Mouse (Mus musculus): ENCODE data around the gene Ice1. TPM values are rescaled to one million over a fixed set of nuclear protein-coding genes. Genes with fewer than 3 reads are reported as not detected.

Ice1 gene
- total RNA-seq, 1 experiment, result 56.4 TPM

GRCm38 (mm10) chr13:70605366-70605765 is 32.1 kb downstream of the Ice1 start:
- TF ChIP-seq ZNF384 (IDR thresholded peaks at IDR 0.05; ENCODE audit: low read depth, low read length), result no peak
- TF ChIP-seq CHD2 (IDR thresholded peaks at IDR 0.05; ENCODE audit: low read depth, low read length), result no peak
- TF ChIP-seq MAFK (IDR thresholded peaks at IDR 0.05; ENCODE audit: insufficient read depth, low read depth, low read length), result no peak
- no peak for TF ChIP-seq HCFC1 (IDR thresholded peaks at IDR 0.05; ENCODE audit: borderline replicate concordance, insufficient read depth, low read length)
- no peak for TF ChIP-seq ZC3H11A (IDR thresholded peaks at IDR 0.05; ENCODE audit: borderline replicate concordance, low read depth, low read length)
- H3K9me3 ChIP-seq (ENCODE audit: control insufficient read depth, insufficient read depth, low read depth, low read length), result no peaks in the 10 kb centered on the region
- in situ Hi-C loops (cut with MboI; ENCODE audit: low sequenced_read_pairs in 2 of 2, unreplicated experiment in 2 of 2), result no loop called here

DNA sequence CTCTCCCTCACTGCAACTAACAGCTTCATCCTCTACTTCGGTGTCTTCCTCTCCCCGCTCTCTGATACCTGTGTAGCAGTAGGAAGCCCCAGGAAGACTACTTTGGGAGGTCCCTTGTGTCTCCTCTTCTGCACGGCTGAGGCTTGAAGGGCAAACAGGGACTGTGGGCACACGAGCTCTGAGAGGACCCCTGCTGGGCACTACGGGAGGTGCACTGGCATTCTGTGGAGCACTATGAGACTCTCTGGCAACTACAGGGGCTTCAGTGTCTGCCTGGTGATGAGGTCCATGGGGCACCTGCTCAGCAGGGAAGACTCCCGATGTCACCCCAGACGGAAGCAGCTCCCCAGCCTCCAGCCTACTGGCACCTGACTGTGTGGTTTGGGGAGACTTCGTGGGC is 32.7 kb downstream of the Ice1 start:
- in situ Hi-C loops (cut with MboI; ENCODE audit: low sequenced_read_pairs in 2 of 2, unreplicated experiment in 2 of 2), result no loop called here
- no peaks in the 10 kb centered on the region for H3K9me3 ChIP-seq (ENCODE audit: control insufficient read depth, insufficient read depth, low read depth, low read length)
- H3K9ac ChIP-seq (ENCODE audit: insufficient read depth, low read depth, low read length, poor library complexity, severe bottlenecking), result no peak overlapping the region
- H3K36me3 ChIP-seq (ENCODE audit: control insufficient read depth, insufficient read depth, low read length, poor library complexity, severe bottlenecking), result peaks cover 59% of the 10 kb centered on the region
- H3K27ac ChIP-seq (ENCODE audit: insufficient read depth, low read depth, low read length, poor library complexity, severe bottlenecking), result no peak overlapping the region
- no peak overlapping the region for H3K4me3 ChIP-seq (ENCODE audit: insufficient read depth in 1 of 2, low read depth in 1 of 2, low read length in 2 of 2, poor library complexity in 1 of 2, severe bottlenecking in 1 of 2)
- DNase-seq (ENCODE audit: low read depth, low spot score), result no peak
- no peaks in the 10 kb centered on the region for H3K4me1 ChIP-seq (ENCODE audit: control insufficient read depth in 2 of 2, insufficient read depth in 2 of 2, low read length in 2 of 2, poor library complexity in 1 of 2)
- TF ChIP-seq MAFK (IDR thresholded peaks at IDR 0.05; ENCODE audit: insufficient read depth, low read depth, low read length), result no peak
- TF ChIP-seq CHD2 (IDR thresholded peaks at IDR 0.05; ENCODE audit: low read depth, low read length), result no peak
- TF ChIP-seq ZNF384 (IDR thresholded peaks at IDR 0.05; ENCODE audit: low read depth, low read length), result no peak
- no peak for TF ChIP-seq HCFC1 (IDR thresholded peaks at IDR 0.05; ENCODE audit: borderline replicate concordance, insufficient read depth, low read length)
- TF ChIP-seq ZC3H11A (IDR thresholded peaks at IDR 0.05; ENCODE audit: borderline replicate concordance, low read depth, low read length), result no peak

More at GRCm38 (mm10) chr13:70605366-70605765, 32.1 kb downstream of the Ice1 start:
- peaks cover 58% of the 10 kb centered on the region for H3K36me3 ChIP-seq (ENCODE audit: control insufficient read depth, insufficient read depth, low read length, poor library complexity, severe bottlenecking)
- no peak overlapping the region for H3K4me3 ChIP-seq (ENCODE audit: insufficient read depth in 1 of 2, low read depth in 1 of 2, low read length in 2 of 2, poor library complexity in 1 of 2, severe bottlenecking in 1 of 2)
- H3K4me1 ChIP-seq (ENCODE audit: control insufficient read depth in 2 of 2, insufficient read depth in 2 of 2, low read length in 2 of 2, poor library complexity in 1 of 2), result no peaks in the 10 kb centered on the region
- no peak overlapping the region for H3K27ac ChIP-seq (ENCODE audit: insufficient read depth, low read depth, low read length, poor library complexity, severe bottlenecking)
- H3K9ac ChIP-seq (ENCODE audit: insufficient read depth, low read depth, low read length, poor library complexity, severe bottlenecking), result no peak overlapping the region
- DNase-seq (ENCODE audit: low read depth, low spot score), result no peak

DNA sequence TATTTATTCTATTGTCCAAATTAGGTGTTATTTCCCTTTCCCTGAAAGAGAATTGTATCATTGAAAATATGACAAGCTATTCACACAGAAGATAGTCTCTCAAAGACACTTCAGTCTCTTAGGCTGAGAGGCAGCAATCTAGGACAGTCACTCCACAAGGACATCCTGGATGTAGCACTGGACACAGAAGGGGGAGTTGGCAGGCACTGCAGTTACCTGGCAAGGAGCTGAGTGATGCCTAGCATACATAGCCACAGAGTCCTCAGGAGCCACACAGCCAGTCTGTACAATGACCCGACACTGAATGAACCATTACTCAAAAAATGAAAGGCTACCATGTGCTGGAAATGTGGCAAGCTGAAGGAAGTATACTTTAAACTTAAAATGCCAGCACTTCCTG is 35.9 kb downstream of the Ice1 start:
- in situ Hi-C loops (cut with MboI; ENCODE audit: low sequenced_read_pairs in 2 of 2, unreplicated experiment in 2 of 2), result no loop called here
- TF ChIP-seq ZC3H11A (IDR thresholded peaks at IDR 0.05; ENCODE audit: borderline replicate concordance, low read depth, low read length) (no peak), HCFC1 (IDR thresholded peaks at IDR 0.05; ENCODE audit: borderline replicate concordance, insufficient read depth, low read length) (no peak), CHD2 (IDR thresholded peaks at IDR 0.05; ENCODE audit: low read depth, low read length) (no peak), MAFK (IDR thresholded peaks at IDR 0.05; ENCODE audit: insufficient read depth, low read depth, low read length) (no peak), ZNF384 (IDR thresholded peaks at IDR 0.05; ENCODE audit: low read depth, low read length) (no peak)
- Histone ChIP-seq H3K9me3 (ENCODE audit: control insufficient read depth, insufficient read depth, low read depth, low read length) (no peaks in the 10 kb centered on the region), H3K27ac (ENCODE audit: insufficient read depth, low read depth, low read length, poor library complexity, severe bottlenecking) (no peak overlapping the region), H3K36me3 (ENCODE audit: control insufficient read depth, insufficient read depth, low read length, poor library complexity, severe bottlenecking) (peaks cover 42% of the 10 kb centered on the region), H3K4me1 (ENCODE audit: control insufficient read depth in 2 of 2, insufficient read depth in 2 of 2, low read length in 2 of 2, poor library complexity in 1 of 2) (no peaks in the 10 kb centered on the region), H3K4me3 (ENCODE audit: insufficient read depth in 1 of 2, low read depth in 1 of 2, low read length in 2 of 2, poor library complexity in 1 of 2, severe bottlenecking in 1 of 2) (no peak overlapping the region), H3K9ac (ENCODE audit: insufficient read depth, low read depth, low read length, poor library complexity, severe bottlenecking) (no peak overlapping the region)
- no peak for DNase-seq (ENCODE audit: low read depth, low spot score)

DNA sequence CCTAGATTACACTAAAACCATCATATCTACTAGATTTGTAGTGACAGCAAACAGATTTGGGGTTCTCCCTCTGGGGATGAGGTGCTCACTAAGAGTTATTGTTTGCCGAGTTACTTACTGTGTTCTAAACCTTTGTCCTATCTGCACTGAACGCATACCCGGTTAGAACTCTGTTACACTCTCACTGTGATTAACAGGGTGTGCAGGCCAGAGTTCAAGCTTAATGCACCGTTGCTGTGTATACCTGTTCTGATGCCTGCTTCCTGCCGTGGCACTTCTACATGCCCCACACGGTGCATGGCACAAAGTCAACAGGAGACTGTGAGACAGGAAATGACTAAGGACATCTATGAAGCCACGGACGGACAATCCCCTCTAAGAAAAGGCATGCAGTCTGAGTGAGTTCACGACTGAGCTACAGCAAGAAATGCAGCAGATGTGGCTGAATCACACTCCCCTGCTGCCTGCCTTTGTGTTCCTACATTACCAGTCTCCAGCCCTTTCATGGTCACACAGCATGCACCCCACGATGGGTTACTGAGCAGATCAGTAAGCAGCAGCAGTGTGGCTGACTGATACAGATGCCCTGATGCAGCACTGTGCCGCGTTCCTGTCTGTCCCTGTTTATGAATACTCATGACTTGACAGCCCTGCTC is 37.3 kb downstream of the Ice1 start:
- TF ChIP-seq HCFC1 (IDR thresholded peaks at IDR 0.05; ENCODE audit: borderline replicate concordance, insufficient read depth, low read length), result no peak
- no peak for TF ChIP-seq ZNF384 (IDR thresholded peaks at IDR 0.05; ENCODE audit: low read depth, low read length)
- TF ChIP-seq ZC3H11A (IDR thresholded peaks at IDR 0.05; ENCODE audit: borderline replicate concordance, low read depth, low read length), result no peak
- TF ChIP-seq MAFK (IDR thresholded peaks at IDR 0.05; ENCODE audit: insufficient read depth, low read depth, low read length), result no peak
- no peak for TF ChIP-seq CHD2 (IDR thresholded peaks at IDR 0.05; ENCODE audit: low read depth, low read length)
- in situ Hi-C loops (cut with MboI; ENCODE audit: low sequenced_read_pairs in 2 of 2, unreplicated experiment in 2 of 2), result loop anchor here in 1 of 2 experiments (25.0 kb wide), 1 partner anchor 913 kb away; no protein-coding TSS in a partner anchor
- H3K9me3 ChIP-seq (ENCODE audit: control insufficient read depth, insufficient read depth, low read depth, low read length), result no peaks in the 10 kb centered on the region
- H3K9ac ChIP-seq (ENCODE audit: insufficient read depth, low read depth, low read length, poor library complexity, severe bottlenecking), result no peak overlapping the region
- no peaks in the 10 kb centered on the region for H3K4me1 ChIP-seq (ENCODE audit: control insufficient read depth in 2 of 2, insufficient read depth in 2 of 2, low read length in 2 of 2, poor library complexity in 1 of 2)
- H3K36me3 ChIP-seq (ENCODE audit: control insufficient read depth, insufficient read depth, low read length, poor library complexity, severe bottlenecking), result peaks cover 36% of the 10 kb centered on the region
- DNase-seq (ENCODE audit: low read depth, low spot score), result no peak
- H3K27ac ChIP-seq (ENCODE audit: insufficient read depth, low read depth, low read length, poor library complexity, severe bottlenecking), result no peak overlapping the region; the same call in 1 of the 2 replicates
- H3K4me3 ChIP-seq (ENCODE audit: insufficient read depth in 1 of 2, low read depth in 1 of 2, low read length in 2 of 2, poor library complexity in 1 of 2, severe bottlenecking in 1 of 2), result no peak overlapping the region
